Mouse (Mus musculus): ENCODE measurements around the gene C8g. TPM values are rescaled to one million over a fixed set of nuclear protein-coding genes. Genes with fewer than 3 reads are reported as not detected.

Gene C8g
- total RNA-seq, 1 experiment, result 2.1 TPM

DNA sequence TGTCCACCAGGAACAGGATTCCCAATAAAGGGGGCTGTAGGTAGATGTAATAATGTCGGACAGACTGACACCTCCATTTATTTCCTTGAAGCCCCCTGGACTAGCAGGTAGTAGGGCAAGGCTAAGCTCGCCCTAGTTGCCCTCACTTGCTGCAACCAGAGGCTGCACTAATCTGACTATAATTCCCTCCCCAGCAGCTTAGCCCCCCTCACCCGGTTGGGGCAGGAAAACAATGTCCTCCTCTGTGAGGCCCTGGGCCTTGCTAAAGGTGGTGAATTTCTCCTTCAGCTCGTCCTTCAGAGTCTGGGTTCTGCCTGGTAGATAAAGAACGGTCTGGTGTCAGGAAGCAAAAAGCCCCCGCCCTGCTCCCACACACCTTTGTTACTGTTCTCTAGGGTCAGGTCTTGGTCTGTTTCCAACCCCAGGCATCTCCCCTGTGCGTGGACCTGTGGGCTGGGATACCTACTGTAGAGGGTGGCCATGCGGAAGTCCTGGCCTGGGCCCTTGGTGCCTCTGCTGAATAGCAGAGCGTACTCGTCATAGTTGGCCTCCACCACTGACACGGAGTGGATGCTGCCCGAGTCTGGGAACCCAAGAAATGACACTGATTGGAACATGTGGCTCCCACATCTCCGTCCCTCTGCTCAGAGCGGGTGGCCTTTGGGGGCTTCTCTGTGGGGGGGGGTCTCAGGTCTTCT is 33.8 kb downstream of the C8g start:
- TF ChIP-seq CHD2 (IDR thresholded peaks at IDR 0.05; ENCODE audit: low read depth, low read length), result no peak

DNA sequence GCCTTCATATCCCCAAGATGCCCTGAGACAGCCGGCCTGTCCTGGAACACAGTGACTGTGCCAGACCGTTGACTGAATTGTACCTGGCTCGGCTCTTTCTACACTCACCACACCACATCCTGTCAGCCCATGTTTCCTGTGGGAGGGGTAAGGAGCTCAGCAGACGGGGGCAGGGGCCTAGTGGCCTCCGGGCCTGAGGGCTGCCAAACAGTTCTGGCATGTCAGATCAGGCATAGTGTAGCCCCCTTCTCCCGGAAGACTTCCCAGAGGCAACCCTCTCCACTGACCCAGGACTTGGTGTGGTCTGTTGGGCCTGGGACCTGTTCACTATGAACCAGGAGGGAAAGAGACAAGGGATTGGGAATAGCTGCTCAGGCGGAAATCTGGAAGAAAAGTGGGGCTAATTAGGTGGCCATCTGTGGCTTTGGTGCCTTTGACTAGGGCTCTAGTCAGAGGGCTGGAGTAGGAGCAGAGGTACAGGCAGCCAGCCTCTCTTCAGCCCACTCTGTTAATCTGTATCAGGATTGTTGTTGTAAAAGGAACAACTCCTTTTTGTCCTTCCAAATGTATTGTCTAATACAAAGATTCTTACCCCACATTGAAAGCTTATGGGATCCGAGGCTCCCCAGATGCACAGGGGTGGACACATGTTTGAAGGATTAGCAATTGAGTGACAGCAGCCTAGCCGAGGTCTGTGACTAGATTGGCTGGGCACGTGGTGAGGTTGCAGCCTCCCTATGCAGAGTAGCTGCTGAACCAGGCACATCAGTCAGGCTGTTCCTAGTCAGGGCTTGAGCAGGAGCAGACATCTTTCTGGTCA is 35.5 kb downstream of the C8g start:
- no peak overlapping the region for H3K4me3 ChIP-seq (ENCODE audit: insufficient read depth in 1 of 2, low read depth in 1 of 2, low read length in 2 of 2, poor library complexity in 1 of 2, severe bottlenecking in 1 of 2)
- H3K9me3 ChIP-seq (ENCODE audit: control insufficient read depth, insufficient read depth, low read depth, low read length), result no peaks in the 10 kb centered on the region
- no peak overlapping the region for H3K27ac ChIP-seq (ENCODE audit: insufficient read depth, low read depth, low read length, poor library complexity, severe bottlenecking)
- TF ChIP-seq HCFC1 (IDR thresholded peaks at IDR 0.05; ENCODE audit: borderline replicate concordance, insufficient read depth, low read length) (no peak), MAFK (IDR thresholded peaks at IDR 0.05; ENCODE audit: insufficient read depth, low read depth, low read length) (no peak), ZC3H11A (IDR thresholded peaks at IDR 0.05; ENCODE audit: borderline replicate concordance, low read depth, low read length) (no peak), CHD2 (IDR thresholded peaks at IDR 0.05; ENCODE audit: low read depth, low read length) (no peak), ZNF384 (IDR thresholded peaks at IDR 0.05; ENCODE audit: low read depth, low read length) (no peak)
- no peak overlapping the region for H3K9ac ChIP-seq (ENCODE audit: insufficient read depth, low read depth, low read length, poor library complexity, severe bottlenecking)
- no peaks in the 10 kb centered on the region for H3K36me3 ChIP-seq (ENCODE audit: control insufficient read depth, insufficient read depth, low read length, poor library complexity, severe bottlenecking)
- peaks cover 0 to 3% of the 10 kb centered on the region in 2 experiments; a peak in 1 of 4 replicates for H3K4me1 ChIP-seq (ENCODE audit: control insufficient read depth in 2 of 2, insufficient read depth in 2 of 2, low read length in 2 of 2, poor library complexity in 1 of 2)
- no peak for DNase-seq (ENCODE audit: low read depth, low spot score)
- in situ Hi-C loops (cut with MboI; ENCODE audit: low sequenced_read_pairs in 2 of 2, unreplicated experiment in 2 of 2), result no loop called here

More for the DNA sequence above, 33.8 kb downstream of the C8g start:
- H3K9me3 ChIP-seq (ENCODE audit: control insufficient read depth, insufficient read depth, low read depth, low read length), result no peaks in the 10 kb centered on the region
- no peaks in the 10 kb centered on the region for H3K36me3 ChIP-seq (ENCODE audit: control insufficient read depth, insufficient read depth, low read length, poor library complexity, severe bottlenecking)
- in situ Hi-C loops (cut with MboI; ENCODE audit: low sequenced_read_pairs in 2 of 2, unreplicated experiment in 2 of 2), result no loop called here
- H3K27ac ChIP-seq (ENCODE audit: insufficient read depth, low read depth, low read length, poor library complexity, severe bottlenecking), result no peak overlapping the region
- no peak overlapping the region for H3K9ac ChIP-seq (ENCODE audit: insufficient read depth, low read depth, low read length, poor library complexity, severe bottlenecking)
- DNase-seq (ENCODE audit: low read depth, low spot score), result no peak
- H3K4me3 ChIP-seq (ENCODE audit: insufficient read depth in 1 of 2, low read depth in 1 of 2, low read length in 2 of 2, poor library complexity in 1 of 2, severe bottlenecking in 1 of 2), result no peak overlapping the region
- no peaks in the 10 kb centered on the region for H3K4me1 ChIP-seq (ENCODE audit: control insufficient read depth in 2 of 2, insufficient read depth in 2 of 2, low read length in 2 of 2, poor library complexity in 1 of 2)

DNA sequence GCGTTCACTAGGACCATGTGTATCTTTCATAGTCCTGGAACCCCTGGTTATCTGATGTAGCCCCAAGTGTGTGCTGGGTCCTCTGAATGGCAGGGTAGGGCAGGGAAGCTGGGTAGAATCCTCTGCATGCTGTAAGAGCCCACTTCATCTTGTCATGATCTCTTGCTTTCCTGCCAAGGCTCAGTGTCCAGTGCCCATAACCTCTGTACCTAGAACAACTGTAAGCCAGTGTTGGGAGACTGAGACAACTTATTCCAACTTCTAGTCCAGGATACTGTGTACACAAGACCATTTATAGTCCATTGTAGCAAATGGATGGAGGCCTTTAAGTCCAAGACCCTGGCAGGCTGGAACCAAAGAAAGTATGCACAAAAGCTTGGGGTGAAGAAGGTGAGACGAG is 36.3 kb downstream of the C8g start:
- in situ Hi-C loops (cut with MboI; ENCODE audit: low sequenced_read_pairs in 2 of 2, unreplicated experiment in 2 of 2), result no loop called here
- Histone ChIP-seq H3K36me3 (ENCODE audit: control insufficient read depth, insufficient read depth, low read length, poor library complexity, severe bottlenecking) (no peaks in the 10 kb centered on the region), H3K27ac (ENCODE audit: insufficient read depth, low read depth, low read length, poor library complexity, severe bottlenecking) (no peak overlapping the region), H3K9me3 (ENCODE audit: control insufficient read depth, insufficient read depth, low read depth, low read length) (no peaks in the 10 kb centered on the region), H3K9ac (ENCODE audit: insufficient read depth, low read depth, low read length, poor library complexity, severe bottlenecking) (no peak overlapping the region), H3K4me1 (ENCODE audit: control insufficient read depth in 2 of 2, insufficient read depth in 2 of 2, low read length in 2 of 2, poor library complexity in 1 of 2) (peaks cover 0 to 3% of the 10 kb centered on the region in 2 experiments; a peak in 1 of 4 replicates), H3K4me3 (ENCODE audit: insufficient read depth in 1 of 2, low read depth in 1 of 2, low read length in 2 of 2, poor library complexity in 1 of 2, severe bottlenecking in 1 of 2) (no peak overlapping the region)
- no peak for TF ChIP-seq ZC3H11A (IDR thresholded peaks at IDR 0.05; ENCODE audit: borderline replicate concordance, low read depth, low read length)
- DNase-seq (ENCODE audit: low read depth, low spot score), result no peak

DNA sequence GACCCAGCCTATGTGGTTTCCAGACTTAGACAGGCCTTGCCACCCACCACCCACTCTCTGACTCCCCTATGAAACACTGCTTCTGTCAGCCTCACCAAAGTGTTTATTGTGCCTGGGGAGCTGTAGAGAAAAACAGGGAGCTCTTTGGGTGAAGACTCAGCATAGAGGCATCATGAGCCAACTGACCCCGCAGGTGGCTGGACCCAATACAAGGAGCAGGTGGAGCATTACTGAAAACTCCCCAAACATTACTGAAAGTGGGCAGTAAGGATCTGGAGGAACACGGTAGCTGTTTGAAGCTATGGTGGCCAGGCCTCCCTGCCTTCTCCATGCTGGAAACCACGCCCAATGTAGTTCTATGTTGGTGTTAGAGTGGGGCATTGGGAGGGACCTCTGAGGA is 37.9 kb downstream of the C8g start:
- in situ Hi-C loops (cut with MboI; ENCODE audit: low sequenced_read_pairs in 2 of 2, unreplicated experiment in 2 of 2), result no loop called here
- no peaks in the 10 kb centered on the region for H3K36me3 ChIP-seq (ENCODE audit: control insufficient read depth, insufficient read depth, low read length, poor library complexity, severe bottlenecking)

More for the DNA sequence above, 37.9 kb downstream of the C8g start:
- Histone ChIP-seq H3K9ac (ENCODE audit: insufficient read depth, low read depth, low read length, poor library complexity, severe bottlenecking) (no peak overlapping the region), H3K9me3 (ENCODE audit: control insufficient read depth, insufficient read depth, low read depth, low read length) (no peaks in the 10 kb centered on the region), H3K27ac (ENCODE audit: insufficient read depth, low read depth, low read length, poor library complexity, severe bottlenecking) (no peak overlapping the region), H3K4me3 (ENCODE audit: insufficient read depth in 1 of 2, low read depth in 1 of 2, low read length in 2 of 2, poor library complexity in 1 of 2, severe bottlenecking in 1 of 2) (no peak overlapping the region), H3K4me1 (ENCODE audit: control insufficient read depth in 2 of 2, insufficient read depth in 2 of 2, low read length in 2 of 2, poor library complexity in 1 of 2) (peaks cover 0 to 3% of the 10 kb centered on the region in 2 experiments; a peak in 1 of 4 replicates)
- DNase-seq (ENCODE audit: low read depth, low spot score), result no peak
- TF ChIP-seq HCFC1 (IDR thresholded peaks at IDR 0.05; ENCODE audit: borderline replicate concordance, insufficient read depth, low read length) (no peak), CHD2 (IDR thresholded peaks at IDR 0.05; ENCODE audit: low read depth, low read length) (no peak), ZC3H11A (IDR thresholded peaks at IDR 0.05; ENCODE audit: borderline replicate concordance, low read depth, low read length) (no peak), MAFK (IDR thresholded peaks at IDR 0.05; ENCODE audit: insufficient read depth, low read depth, low read length) (no peak), ZNF384 (IDR thresholded peaks at IDR 0.05; ENCODE audit: low read depth, low read length) (no peak)
